Mouse (Mus musculus): ENCODE data around the gene Cybrd1. TPM values are rescaled to one million over a fixed set of nuclear protein-coding genes. Genes with fewer than 3 reads are reported as not detected.

The Cybrd1 gene
- total and polyA plus RNA-seq, 3 experiments, result 0.08 to 0.21 TPM; not detected in 1

DNA sequence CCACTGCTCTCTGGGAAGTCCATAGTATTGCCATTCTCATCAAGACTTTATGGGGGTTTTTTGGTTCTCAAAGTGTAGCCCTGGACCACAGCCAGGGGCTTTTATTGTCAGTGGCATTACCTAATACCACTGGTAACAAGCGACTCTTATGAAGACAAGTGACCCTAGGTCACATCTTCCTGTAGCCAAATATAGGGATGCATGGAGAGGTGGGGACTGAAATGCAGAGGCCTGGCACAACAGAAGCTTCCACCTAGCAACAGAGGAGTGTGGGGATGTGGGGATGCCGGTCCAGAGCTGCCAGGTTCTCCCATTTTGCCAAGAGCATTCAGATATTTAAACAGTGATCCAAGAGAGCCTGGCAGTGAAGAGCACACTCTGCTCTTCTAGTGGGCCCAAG lies 5.9 kb downstream of the Cybrd1 start:
- no peaks in the 10 kb centered on the region for H3K27me3 ChIP-seq (ENCODE audit: control insufficient read depth in 1 of 2, insufficient read depth in 2 of 2, low read length in 2 of 2)
- peaks cover 0 to 2% of the 10 kb centered on the region in 2 experiments; a peak in 1 of 4 replicates for H3K36me3 ChIP-seq (ENCODE audit: control insufficient read depth in 1 of 2, insufficient read depth in 2 of 2, low read length in 2 of 2)
- no peaks in the 10 kb centered on the region for H3K9me3 ChIP-seq (replicated peaks; ENCODE audit: insufficient read depth, low read length)
- no peaks in the 10 kb centered on the region for H3K79me2 ChIP-seq (ENCODE audit: control insufficient read depth, insufficient read depth, low read length, poor library complexity)
- no peak for DNase-seq (ENCODE audit: low read depth, low spot score)
- TF ChIP-seq TCF12 (IDR thresholded peaks at IDR 0.05; ENCODE audit: low read depth, low read length) (no peak), KAT2A (conservative IDR thresholded peaks at IDR 0.05; ENCODE audit: low read depth, low read length) (no peak), MAFK (IDR thresholded peaks at IDR 0.05; ENCODE audit: borderline replicate concordance, low read depth, low read length) (no peak), ZKSCAN1 (IDR thresholded peaks at IDR 0.05; ENCODE audit: low read depth, low read length) (no peak)
- no peak overlapping the region for H3K9ac ChIP-seq (ENCODE audit: control insufficient read depth, low read depth, low read length, poor library complexity, severe bottlenecking)
- H3K27ac ChIP-seq (ENCODE audit: control insufficient read depth, low read depth, low read length), result no peak overlapping the region
- H3K4me3 ChIP-seq (ENCODE audit: control insufficient read depth in 1 of 2, insufficient read depth in 1 of 2, low read depth in 2 of 2, low read length in 2 of 2), result no peak overlapping the region
- H3K4me1 ChIP-seq (ENCODE audit: control insufficient read depth in 1 of 2, insufficient read depth in 2 of 2, low read length in 2 of 2), result no peaks in the 10 kb centered on the region

DNA sequence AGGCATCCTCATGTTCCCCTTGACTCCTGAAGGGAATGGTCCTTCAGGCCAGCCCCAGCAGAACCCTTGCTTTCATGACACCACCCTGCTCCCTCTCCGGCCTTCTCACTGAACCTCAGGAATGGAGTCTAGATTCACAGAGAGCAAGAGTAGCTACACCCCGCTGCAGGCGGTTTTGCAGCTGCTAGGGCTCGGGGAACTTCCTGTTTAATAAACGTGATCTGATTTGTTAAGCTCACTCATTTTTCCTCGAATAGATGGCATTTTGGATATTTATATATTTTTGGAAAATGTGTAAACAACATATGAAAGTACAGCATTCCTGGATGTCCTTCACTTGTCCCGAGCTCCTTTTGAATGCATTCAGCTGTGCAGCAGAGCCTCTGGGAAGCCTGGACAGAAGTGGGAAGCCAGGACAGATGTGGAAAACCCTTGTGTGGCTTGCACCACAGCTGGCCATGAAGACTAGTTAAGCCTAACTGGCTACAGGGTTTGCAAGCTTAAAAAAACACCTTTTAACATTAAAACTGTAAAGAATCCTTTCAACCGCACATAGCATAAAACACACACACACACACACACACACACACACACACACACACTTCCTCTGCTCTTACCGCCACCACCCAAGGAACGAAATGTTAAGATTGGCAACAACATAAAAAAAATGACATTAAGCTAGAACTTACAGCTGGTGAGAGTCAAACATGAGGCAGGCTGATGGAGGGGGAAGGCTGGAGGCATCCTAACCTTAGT lies 10.2 kb downstream of the Cybrd1 start:
- Histone ChIP-seq H3K79me2 (ENCODE audit: control insufficient read depth, insufficient read depth, low read length, poor library complexity) (no peaks in the 10 kb centered on the region), H3K27me3 (ENCODE audit: control insufficient read depth in 1 of 2, insufficient read depth in 2 of 2, low read length in 2 of 2) (no peaks in the 10 kb centered on the region), H3K9ac (ENCODE audit: control insufficient read depth, low read depth, low read length, poor library complexity, severe bottlenecking) (no peak overlapping the region), H3K9me3 (replicated peaks; ENCODE audit: insufficient read depth, low read length) (no peaks in the 10 kb centered on the region), H3K4me1 (ENCODE audit: control insufficient read depth in 1 of 2, insufficient read depth in 2 of 2, low read length in 2 of 2) (peaks cover 8% of the 10 kb centered on the region in 2 experiments), H3K27ac (ENCODE audit: control insufficient read depth, low read depth, low read length) (no peak overlapping the region), H3K4me3 (ENCODE audit: control insufficient read depth in 1 of 2, insufficient read depth in 1 of 2, low read depth in 2 of 2, low read length in 2 of 2) (no peak overlapping the region), H3K36me3 (ENCODE audit: control insufficient read depth in 1 of 2, insufficient read depth in 2 of 2, low read length in 2 of 2) (peaks cover 0 to 13% of the 10 kb centered on the region in 2 experiments; a peak in 2 of 4 replicates)
- TF ChIP-seq EP300 (IDR thresholded peaks at IDR 0.05; ENCODE audit: low read depth in 1 of 2, low read length in 2 of 2) (no peak), NRF1 (IDR thresholded peaks at IDR 0.05; ENCODE audit: insufficient read depth, low read depth, low read length, poor library complexity, severe bottlenecking) (no peak), CHD2 (IDR thresholded peaks at IDR 0.05; ENCODE audit: low read length) (no peak)
- DNase-seq (ENCODE audit: low read depth, low spot score), result no peak

DNA sequence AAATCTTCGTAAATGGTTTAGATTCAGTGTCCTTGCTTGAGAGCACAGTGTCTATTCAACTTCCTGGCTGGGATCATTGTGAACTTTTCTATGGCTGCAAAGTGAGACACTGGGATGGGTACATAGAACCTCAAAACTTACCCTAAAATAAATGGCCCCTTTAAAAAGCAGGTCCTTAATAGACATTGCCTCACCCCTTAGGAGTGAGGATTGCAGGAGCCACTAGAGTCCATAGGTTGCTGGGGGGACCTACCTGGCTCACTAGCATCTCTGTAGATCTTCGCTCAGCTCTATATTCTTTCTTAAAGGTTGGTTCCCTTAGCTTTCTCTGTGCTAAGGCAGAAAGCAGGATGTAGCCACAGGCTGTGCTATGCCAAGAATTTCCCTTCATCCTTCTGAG lies 12.6 kb downstream of the Cybrd1 start:
- Histone ChIP-seq H3K4me1 (ENCODE audit: control insufficient read depth in 1 of 2, insufficient read depth in 2 of 2, low read length in 2 of 2) (peaks cover 13 to 15% of the 10 kb centered on the region in 2 experiments), H3K36me3 (ENCODE audit: control insufficient read depth in 1 of 2, insufficient read depth in 2 of 2, low read length in 2 of 2) (peaks cover 0 to 20% of the 10 kb centered on the region in 2 experiments; a peak in 2 of 4 replicates), H3K9me3 (replicated peaks; ENCODE audit: insufficient read depth, low read length) (no peaks in the 10 kb centered on the region), H3K79me2 (ENCODE audit: control insufficient read depth, insufficient read depth, low read length, poor library complexity) (no peaks in the 10 kb centered on the region), H3K27ac (ENCODE audit: control insufficient read depth, low read depth, low read length) (no peak overlapping the region), H3K4me3 (ENCODE audit: control insufficient read depth in 1 of 2, insufficient read depth in 1 of 2, low read depth in 2 of 2, low read length in 2 of 2) (no peak overlapping the region), H3K9ac (ENCODE audit: control insufficient read depth, low read depth, low read length, poor library complexity, severe bottlenecking) (no peak overlapping the region), H3K27me3 (ENCODE audit: control insufficient read depth in 1 of 2, insufficient read depth in 2 of 2, low read length in 2 of 2) (no peaks in the 10 kb centered on the region)
- DNase-seq (ENCODE audit: low read depth, low spot score), result no peak
- no peak for TF ChIP-seq MAX (IDR thresholded peaks at IDR 0.05; ENCODE audit: low read length)
- no peak for TF ChIP-seq MEF2A (IDR thresholded peaks at IDR 0.05; ENCODE audit: extremely low read depth, insufficient replicate concordance, low read depth, low read length, poor library complexity, severe bottlenecking)
- no peak for TF ChIP-seq RCOR1 (IDR thresholded peaks at IDR 0.05; ENCODE audit: low read depth, low read length)
- no peak for TF ChIP-seq POLR2AphosphoS2 (IDR thresholded peaks at IDR 0.05; ENCODE audit: low read length)
- no peak for TF ChIP-seq RAD21 (IDR thresholded peaks at IDR 0.05; ENCODE audit: low read depth, low read length)
- no peak for TF ChIP-seq SIN3A (IDR thresholded peaks at IDR 0.05; ENCODE audit: low read length)
- TF ChIP-seq E2F4 (IDR thresholded peaks at IDR 0.05; ENCODE audit: borderline replicate concordance, low read depth, low read length), result no peak
- no peak for TF ChIP-seq KAT2A (conservative IDR thresholded peaks at IDR 0.05; ENCODE audit: low read depth, low read length)
- TF ChIP-seq MXI1 (IDR thresholded peaks at IDR 0.05; ENCODE audit: low read depth, low read length), result no peak
- TF ChIP-seq ETS1 (IDR thresholded peaks at IDR 0.05; ENCODE audit: low read depth, low read length), result no peak
- no peak for TF ChIP-seq EP300 (IDR thresholded peaks at IDR 0.05; ENCODE audit: low read depth in 1 of 2, low read length in 2 of 2)
- no peak for TF ChIP-seq MYC (IDR thresholded peaks at IDR 0.05; ENCODE audit: low read depth, low read length)
